Mouse (Mus musculus): ENCODE results near the gene Txnrd3.

The Txnrd3 gene

GRCm38 (mm10) chr6:89643798-89644270 lies at the start of gene Txnrd3:
TSS of gene Txnrd3 (plus strand) at chr6:89643988.
- peak; percentile 80 for DNase-seq (ENCODE audit: low spot score)

- DNase-seq (ENCODE audit: low spot score), result peak; percentile 76
Observed at GRCm38 (mm10) chr6:89595018-89595776, 48.6 kb upstream of the Txnrd3 start, which contains the start of gene Chchd6. TSS of gene Chchd6 (minus strand) at chr6:89595652.

- no peak for DNase-seq (ENCODE audit: low spot score)
Observed at GRCm38 (mm10) chr6:89595777-89596146, 48.0 kb upstream of the Txnrd3 start.

- DNase-seq (ENCODE audit: low spot score), result no peak
Observed at GRCm38 (mm10) chr6:89596510-89596909, 47.3 kb upstream of the Txnrd3 start.

GRCm38 (mm10) chr6:89606096-89606495 lies 37.7 kb upstream of the Txnrd3 start:
- no peak for DNase-seq (ENCODE audit: low spot score)

- DNase-seq (ENCODE audit: low spot score), result no peak
Observed at GRCm38 (mm10) chr6:89607999-89608398, 35.8 kb upstream of the Txnrd3 start.

GRCm38 (mm10) chr6:89613336-89614106 lies 30.3 kb upstream of the Txnrd3 start:
- no peak for DNase-seq (ENCODE audit: low spot score)

- DNase-seq (ENCODE audit: low spot score), result no peak
Observed at GRCm38 (mm10) chr6:89614107-89614471, 29.7 kb upstream of the Txnrd3 start.

- DNase-seq (ENCODE audit: low spot score), result no peak
Observed at GRCm38 (mm10) chr6:89614596-89615372, 29.0 kb upstream of the Txnrd3 start.

GRCm38 (mm10) chr6:89615373-89615755 lies 28.4 kb upstream of the Txnrd3 start:
- no peak for DNase-seq (ENCODE audit: low spot score)

- DNase-seq (ENCODE audit: low spot score), result no peak
Observed at GRCm38 (mm10) chr6:89622647-89623046, 21.1 kb upstream of the Txnrd3 start.

GRCm38 (mm10) chr6:89628045-89628785 lies 15.6 kb upstream of the Txnrd3 start:
- no peak for DNase-seq (ENCODE audit: low spot score)

GRCm38 (mm10) chr6:89631809-89632562 lies 11.8 kb upstream of the Txnrd3 start:
- peak; percentile 38 for DNase-seq (ENCODE audit: low spot score)

GRCm38 (mm10) chr6:89633115-89633514 lies 10.7 kb upstream of the Txnrd3 start:
- no peak for DNase-seq (ENCODE audit: low spot score)

- DNase-seq (ENCODE audit: low spot score), result no peak
Observed at GRCm38 (mm10) chr6:89634400-89634799, 9.4 kb upstream of the Txnrd3 start.

- DNase-seq (ENCODE audit: low spot score), result no peak
Observed at GRCm38 (mm10) chr6:89637977-89638376, 5.8 kb upstream of the Txnrd3 start.

- DNase-seq (ENCODE audit: low spot score), result peak; percentile 4
Observed at GRCm38 (mm10) chr6:89639025-89639424, 4.8 kb upstream of the Txnrd3 start.

- DNase-seq (ENCODE audit: low spot score), result peak; percentile 80
Observed at GRCm38 (mm10) chr6:89644271-89645075, 685 bp downstream of the Txnrd3 start.

GRCm38 (mm10) chr6:89649897-89650296 lies 6.1 kb downstream of the Txnrd3 start:
- DNase-seq (ENCODE audit: low spot score), result no peak

GRCm38 (mm10) chr6:89651770-89652169 lies 8.0 kb downstream of the Txnrd3 start:
- no peak for DNase-seq (ENCODE audit: low spot score)
